Mouse (Mus musculus): ENCODE measurements around the gene Sec14l1.

DNA sequence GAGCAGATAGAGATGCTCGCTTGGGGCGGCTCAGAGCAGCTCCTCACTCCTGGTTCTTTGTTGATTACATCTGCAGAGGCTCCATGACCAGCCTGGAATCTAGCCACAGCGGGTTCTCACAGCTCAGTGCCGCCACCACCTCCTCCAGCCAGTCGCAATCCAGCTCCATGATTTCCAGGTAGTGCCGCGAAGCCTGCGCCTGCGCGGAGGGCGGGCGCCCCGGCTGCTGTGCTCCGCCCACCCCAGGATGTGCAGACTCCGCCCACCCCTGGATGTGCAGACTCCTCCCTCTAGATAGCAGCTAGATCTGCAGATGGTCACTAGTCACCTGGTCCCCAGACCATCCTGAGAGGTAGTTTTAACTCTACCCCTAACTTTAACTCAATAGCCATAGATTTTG, 41.8 kb downstream of the Sec14l1 start:
- no peak for TF ChIP-seq GATA1 (IDR thresholded peaks at IDR 0.05; ENCODE audit: borderline replicate concordance, low read length)
- no peak for TF ChIP-seq FLI1 (IDR thresholded peaks at IDR 0.05; ENCODE audit: low read length)
